Mouse (Mus musculus): ENCODE results near the gene Gpr27. TPM values are rescaled to one million over a fixed set of nuclear protein-coding genes. Genes with fewer than 3 reads are reported as not detected.

Gpr27 gene
- total RNA-seq, 2 experiments from 2014 or later = 60.3 to 61.9 TPM

Other genes with a start within 250 kb of the Gpr27 start
- gene Foxp1, start 170.0 kb upstream of the Gpr27 start, total RNA-seq (2021) = 100 to 1,000 TPM; 139 to 149 TPM
- 10 to 100 TPM; 18.4 to 20.3 TPM for gene Eif4e3, start 25.9 kb upstream of the Gpr27 start, total RNA-seq (2021)
- gene Gm20696, start 25.9 kb upstream of the Gpr27 start, total RNA-seq (2021) = 1 to 10 TPM; 7.1 to 8.8 TPM
- 1 to 10 TPM; 1.6 to 1.8 TPM for gene Prok2, start 33.7 kb downstream of the Gpr27 start, total RNA-seq (2021)